Mouse (Mus musculus) kidney, adult 2 months (tissue): ENCODE data around the gene Ccdc81. TPM values are rescaled to one million over a fixed set of nuclear protein-coding genes. Genes with fewer than 3 reads are reported as not detected.
A peak's percentile ranks its signal among the peaks of the same experiment; 100 is the strongest.

ENCODE experiments used
- DNase-seq: peaks from one replicate; pipeline ENCODE4 v3.0.0; 2021
- H3K27ac ChIP-seq: fragments of 200-500 bp; 2 replicates; pipeline ENCODE4 v1.5.1; 2012; ENCODE audit warnings: low read depth, low read length, control low read depth, inconsistent platforms; ENCODE audit not compliant: insufficient read depth
- H3K27me3 ChIP-seq: fragments of 200-500 bp; replicated peaks from 2 replicates; pipeline ENCODE4 v1.6.1; 2012; ENCODE audit warnings: mild to moderate bottlenecking, moderate library complexity, low read length, inconsistent platforms; ENCODE audit not compliant: control insufficient read depth, insufficient read depth
- H3K36me3 ChIP-seq: fragments of 200-500 bp; 2 replicates; pipeline ENCODE4 v1.6.1; 2012; ENCODE audit warnings: mild to moderate bottlenecking, moderate library complexity, low read length, inconsistent platforms; ENCODE audit not compliant: control insufficient read depth, insufficient read depth
- H3K4me1 ChIP-seq: fragments of 200-500 bp; 2 replicates; pipeline ENCODE4 v1.6.1; 2011; ENCODE audit warnings: low read length; ENCODE audit not compliant: control insufficient read depth, insufficient read depth
- H3K4me3 ChIP-seq: fragments of 200-500 bp; 2 replicates; pipeline ENCODE4 v1.5.1; 2011; ENCODE audit warnings: mild to moderate bottlenecking, low read depth, low read length, control low read depth; ENCODE audit not compliant: insufficient read depth
- CTCF ChIP-seq: fragments of 200-500 bp; conservative IDR thresholded peaks from 2 replicates; pipeline ENCODE4 v1.5.1; 2011; ENCODE audit warnings: low read depth, mild to moderate bottlenecking, control low read depth, low read length, moderate library complexity, mixed read lengths; ENCODE audit not compliant: insufficient read depth, insufficient read length
- POLR2A ChIP-seq: fragments of 200-500 bp; IDR thresholded peaks from one replicate; pipeline ENCODE4 v1.6.1; 2011; ENCODE audit warnings: low read depth, low read length, control low read depth
- WGBS: fragments of 180-500 bp; shearing (Covaris S2); methylation state at CpG from one replicate; pipeline ENCODE4 v1.1.7; 2018; 5-methylcytosine and 5-hydroxymethylcytosine counted together
- polyA plus RNA-seq: library from polyadenylated mRNA; depleted of rRNA; stranded (reverse); fragments of >200 nt; gene quantifications from 2 replicates; pipeline ENCODE4 v1.2.3, GENCODE M21; 2012

Ccdc81 gene
- polyA plus RNA-seq, 1 experiment, result not detected

- TF ChIP-seq CTCF (peak; percentile 67), POLR2A (no peak)
- H3K4me3 ChIP-seq, result no peak overlapping the region
- no peak overlapping the region for H3K27ac ChIP-seq
- H3K36me3 ChIP-seq, result no peaks in the 10 kb centered on the region
- WGBS, result 24% methylated on average over 8 of the region's 8 CpGs
- H3K4me1 ChIP-seq, result peaks cover 6% of the 10 kb centered on the region; the same call in 1 of the 2 replicates
- H3K27me3 ChIP-seq, result no peaks in the 10 kb centered on the region
- DNase-seq, result peak; percentile 71
Measured at GRCm38 (mm10) chr7:89907950-89908349, 4.5 kb upstream of the Ccdc81 start.

GRCm38 (mm10) chr7:89903007-89903406 lies 422 bp downstream of the Ccdc81 start:
- no peaks in the 10 kb centered on the region for H3K27me3 ChIP-seq
- H3K4me1 ChIP-seq, result no peaks in the 10 kb centered on the region
- no peaks in the 10 kb centered on the region for H3K36me3 ChIP-seq
- no peak overlapping the region for H3K27ac ChIP-seq
- TF ChIP-seq CTCF (no peak), POLR2A (no peak)
- no peak overlapping the region for H3K4me3 ChIP-seq
- 83% methylated on average over 8 of the region's 8 CpGs for WGBS
- no peak for DNase-seq

- WGBS, result 43% methylated on average over 4 of the region's 4 CpGs
- 0 out of 2 replicates have a peak, but pooled peaks have one; percentile 17 for TF ChIP-seq CTCF
- no peak for TF ChIP-seq POLR2A
- Histone ChIP-seq H3K4me1 (no peaks in the 10 kb centered on the region), H3K36me3 (no peaks in the 10 kb centered on the region), H3K4me3 (no peak overlapping the region), H3K27ac (no peak overlapping the region), H3K27me3 (no peaks in the 10 kb centered on the region)
- peak; percentile 14 for DNase-seq
Measured at GRCm38 (mm10) chr7:89891856-89892255, 11.6 kb downstream of the Ccdc81 start.

- H3K27ac ChIP-seq, result no peak overlapping the region
- no peaks in the 10 kb centered on the region for H3K4me1 ChIP-seq
- DNase-seq, result no peak
- no peaks in the 10 kb centered on the region for H3K36me3 ChIP-seq
- no peak overlapping the region for H3K4me3 ChIP-seq
- TF ChIP-seq CTCF (no peak), POLR2A (no peak)
- H3K27me3 ChIP-seq, result no peaks in the 10 kb centered on the region
- WGBS, result 75% methylated on average over 5 of the region's 5 CpGs
Measured at GRCm38 (mm10) chr7:89891412-89891811, 12.0 kb downstream of the Ccdc81 start.

- no peak overlapping the region for H3K4me3 ChIP-seq
- no peaks in the 10 kb centered on the region for H3K27me3 ChIP-seq
- TF ChIP-seq POLR2A, result no peak
- TF ChIP-seq CTCF, result no peak
- WGBS, result 38% methylated on average over 3 of the region's 3 CpGs
- no peak overlapping the region for H3K27ac ChIP-seq
- H3K36me3 ChIP-seq, result no peaks in the 10 kb centered on the region
- peaks cover 5% of the 10 kb centered on the region; the same call in 1 of the 2 replicates for H3K4me1 ChIP-seq
- DNase-seq, result no peak
Measured at GRCm38 (mm10) chr7:89884551-89884950, 18.9 kb downstream of the Ccdc81 start.

GRCm38 (mm10) chr7:89879686-89880085 lies 23.7 kb downstream of the Ccdc81 start:
- 0 out of 2 replicates have a peak, but pooled peaks cover 1% of the 10 kb centered on the region for H3K27me3 ChIP-seq
- no peak for DNase-seq
- H3K4me3 ChIP-seq, result no peak overlapping the region
- H3K27ac ChIP-seq, result no peak overlapping the region
- H3K36me3 ChIP-seq, result no peaks in the 10 kb centered on the region
- WGBS, result 61% methylated on average over 1 of the region's 1 CpGs
- peaks cover 5% of the 10 kb centered on the region; the same call in 1 of the 2 replicates for H3K4me1 ChIP-seq
- TF ChIP-seq POLR2A (no peak), CTCF (no peak)

- Histone ChIP-seq H3K4me3 (no peak overlapping the region), H3K4me1 (no peaks in the 10 kb centered on the region), H3K27ac (no peak overlapping the region), H3K36me3 (no peaks in the 10 kb centered on the region), H3K27me3 (no peaks in the 10 kb centered on the region)
- TF ChIP-seq POLR2A (no peak), CTCF (no peak)
- DNase-seq, result no peak
- WGBS, result 68% methylated on average over 5 of the region's 5 CpGs
Measured at GRCm38 (mm10) chr7:89867221-89867620, 36.2 kb downstream of the Ccdc81 start.

GRCm38 (mm10) chr7:89864769-89865168 lies 38.7 kb downstream of the Ccdc81 start:
- TF ChIP-seq CTCF, result no peak
- TF ChIP-seq POLR2A, result no peak
- H3K27me3 ChIP-seq, result no peaks in the 10 kb centered on the region
- no peaks in the 10 kb centered on the region for H3K4me1 ChIP-seq
- H3K36me3 ChIP-seq, result no peaks in the 10 kb centered on the region
- no peak overlapping the region for H3K4me3 ChIP-seq
- DNase-seq, result no peak
- WGBS, result 96% methylated on average over 1 of the region's 1 CpGs
- no peak overlapping the region for H3K27ac ChIP-seq
